Mouse (Mus musculus) CH12.LX (cell line): ENCODE measurements around the gene Aplp1.

ENCODE experiments used
- BHLHE40 ChIP-seq: IDR thresholded peaks from 2 replicates; pipeline ENCODE4 v1.6.1; 2011; ENCODE audit warnings: mild to moderate bottlenecking, low read depth, low read length, improper control_type of control experiment
- CHD2 ChIP-seq: IDR thresholded peaks from 2 replicates; pipeline ENCODE4 v1.6.1; 2011; ENCODE audit warnings: low read length, improper control_type of control experiment
- CTCF ChIP-seq, 2 experiments: IDR thresholded peaks in 1 of 2; conservative IDR thresholded peaks in 1 of 2; 2 replicates each; pipeline ENCODE4 v1.5.1; 2011 to 2012; ENCODE audit warnings: low read depth in 2 of 2, low read length in 2 of 2, improper control_type of control experiment in 1 of 2, inconsistent platforms in 1 of 2, mild to moderate bottlenecking in 1 of 2, moderate library complexity in 1 of 2
- POLR2A ChIP-seq: IDR thresholded peaks from 2 replicates; pipeline ENCODE4 v1.6.1; 2011; ENCODE audit warnings: low read depth, mild to moderate bottlenecking, improper control_type of control experiment, low read length
- TCF12 ChIP-seq: IDR thresholded peaks from 2 replicates; pipeline ENCODE4 v1.6.1; 2014; ENCODE audit warnings: low read depth, mild to moderate bottlenecking, inconsistent platforms, low read length, improper control_type of control experiment

GRCm38 (mm10) chr7:30419561-30420499 is 25.5 kb downstream of the Aplp1 start, which contains the start of gene Hcst:
- peak; percentile 66 for TF ChIP-seq CHD2
- peak in 1 of 2 experiments; percentile 55; a peak in 2 of 4 replicates for TF ChIP-seq CTCF (conservative IDR thresholded peaks at IDR 0.05 in 1 of 2, IDR thresholded peaks at IDR 0.05 in 1 of 2; ENCODE audit: low read depth in 2 of 2, low read length in 2 of 2)
- TF ChIP-seq TCF12: peak; percentile 54
- peak; percentile 78 for TF ChIP-seq BHLHE40
- TF ChIP-seq POLR2A: peak; percentile 65
